In genomic region chr9:58174818-58175251, GRCm38 (mm10) we compare ENCODE assay signal across 10 mouse cellular contexts. TPM values are rescaled to one million over a fixed set of nuclear protein-coding genes. Genes with fewer than 3 reads are reported as not detected.
DNase-seq lines count a peak whose midpoint lies in the region; ATAC-seq and TF ChIP-seq lines count a peak whose summit lies in the region.
"Had no signal": no experiment of that assay in that cellular context is flagged by ENCODE, and none has a peak within 500 bp of the region (broad histone marks: within the 10 kb centered on the region; RNA-seq: fewer than 3 reads in every experiment).

No protein-coding gene starts in this region.

- no peaks in the 10 kb centered on the region for H3K27me3 ChIP-seq in midbrain, embryonic 13.5 days
- no peaks in the 10 kb centered on the region for H3K27me3 ChIP-seq in midbrain, embryonic 15.5 days (replicated peaks)
- H3K27me3 ChIP-seq in forebrain, postnatal 0 days (ENCODE audit: insufficient read depth, low read length) = no peaks in the 10 kb centered on the region

- TF ChIP-seq CTCF in forebrain, postnatal 0 days (IDR thresholded peaks at IDR 0.05; ENCODE audit: low read depth) = no peak

- H3K4me3 ChIP-seq in midbrain, embryonic 13.5 days (replicated peaks) = no peak overlapping the region
- H3K4me3 ChIP-seq in midbrain, embryonic 15.5 days = no peak overlapping the region
- no peak overlapping the region for H3K4me3 ChIP-seq in forebrain, postnatal 0 days (ENCODE audit: low read depth, low read length)

- no peak overlapping the region for H3K9ac ChIP-seq in midbrain, embryonic 13.5 days (replicated peaks)
- H3K9ac ChIP-seq in midbrain, embryonic 15.5 days = no peak overlapping the region
- H3K9ac ChIP-seq in forebrain, postnatal 0 days = no peak overlapping the region

- ATAC-seq in frontal cortex, adult (ENCODE audit: low TSS enrichment) = peak; percentile 75
- peak; percentile 62 for ATAC-seq in midbrain, embryonic 13.5 days
- ATAC-seq in midbrain, embryonic 15.5 days (replicated peaks) = no peak
- ATAC-seq in forebrain, postnatal 0 days = peak; percentile 44

- no peaks in the 10 kb centered on the region for H3K9me3 ChIP-seq in midbrain, embryonic 13.5 days
- no peaks in the 10 kb centered on the region for H3K9me3 ChIP-seq in midbrain, embryonic 15.5 days
- no peaks in the 10 kb centered on the region for H3K9me3 ChIP-seq in forebrain, postnatal 0 days (ENCODE audit: low read length)

- H3K27ac ChIP-seq in midbrain, embryonic 13.5 days = peak overlapping the region; percentile 39; the same call in 1 of the 2 replicates
- no peak overlapping the region for H3K27ac ChIP-seq in midbrain, embryonic 15.5 days
- peak overlapping the region; percentile 73; the same call in 1 of the 2 replicates for H3K27ac ChIP-seq in forebrain, postnatal 0 days (ENCODE audit: low read depth, low read length)

- WGBS in midbrain, embryonic 13.5 days = 33% methylated on average over 5 of the region's 5 CpGs
- 26% methylated on average over 5 of the region's 5 CpGs for WGBS in midbrain, embryonic 15.5 days
- WGBS in forebrain, postnatal 0 days = 15% methylated on average over 5 of the region's 5 CpGs

- no peak for DNase-seq in frontal cortex, postnatal 25 days (ENCODE audit: low spot score in 2 of 2)
- no peak for DNase-seq in forebrain, postnatal 0 days
- peak; percentile 72 for DNase-seq in retina, embryonic 14.5 days (ENCODE audit: low spot score)
- no peak for DNase-seq in ovary, postnatal 10 days (ENCODE audit: low spot score)
- no peak for DNase-seq in adipocyte (ENCODE audit: low spot score)

- peaks cover 9% of the 10 kb centered on the region; the same call in 1 of the 2 replicates for H3K4me1 ChIP-seq in midbrain, embryonic 13.5 days (replicated peaks)
- peaks cover 3% of the 10 kb centered on the region; the same call in 1 of the 2 replicates for H3K4me1 ChIP-seq in midbrain, embryonic 15.5 days
- H3K4me1 ChIP-seq in forebrain, postnatal 0 days (ENCODE audit: insufficient read depth) = peaks cover 13% of the 10 kb centered on the region; the same call in 1 of the 2 replicates

- no peak overlapping the region for H3K4me2 ChIP-seq in midbrain, embryonic 13.5 days (replicated peaks)
- H3K4me2 ChIP-seq in midbrain, embryonic 15.5 days = no peak overlapping the region
- no peak overlapping the region for H3K4me2 ChIP-seq in forebrain, postnatal 0 days (ENCODE audit: low read depth)
- H3K4me2 ChIP-seq: liver, embryonic 11.5 days had no signal

- no peaks in the 10 kb centered on the region for H3K36me3 ChIP-seq in midbrain, embryonic 13.5 days
- H3K36me3 ChIP-seq in midbrain, embryonic 15.5 days (replicated peaks) = no peaks in the 10 kb centered on the region
- H3K36me3 ChIP-seq in forebrain, postnatal 0 days (ENCODE audit: insufficient read depth) = no peaks in the 10 kb centered on the region

RNA-seq across cellular contexts. Expression of gene Islr, which starts 29.3 kb away (rescaled TPM):
- 21.4 and 25.3 TPM in 2 replicates for polyA plus RNA-seq in midbrain, embryonic 13.5 days (2015; fragmentation: Nextera tagmentation; extraction: Ambion mirVana)
- 36.1 and 46.9 TPM in 2 replicates for polyA plus RNA-seq in midbrain, embryonic 15.5 days (2015; fragmentation: Nextera tagmentation; extraction: Ambion mirVana)
- 31.0 and 45.8 TPM in 2 replicates for total RNA-seq in forebrain, postnatal 0 days (2014; rRNA removed)
- 27.4 and 32.2 TPM in 2 replicates for polyA plus RNA-seq in forebrain, postnatal 0 days (2015; fragmentation: Nextera tagmentation; extraction: Ambion mirVana)

RNA-seq across cellular contexts. Expression of gene Islr2, which starts 29.3 kb away (rescaled TPM):
- polyA plus RNA-seq in midbrain, embryonic 13.5 days (2015; fragmentation: Nextera tagmentation; extraction: Ambion mirVana) = 36.8 and 51.7 TPM in 2 replicates
- 44.4 and 55.1 TPM in 2 replicates for polyA plus RNA-seq in midbrain, embryonic 15.5 days (2015; fragmentation: Nextera tagmentation; extraction: Ambion mirVana)
- total RNA-seq in forebrain, postnatal 0 days (2014; rRNA removed) = 612 and 779 TPM in 2 replicates
- polyA plus RNA-seq in forebrain, postnatal 0 days (2015; fragmentation: Nextera tagmentation; extraction: Ambion mirVana) = 54.0 and 58.3 TPM in 2 replicates

RNA-seq across cellular contexts. Expression of gene Ccdc33, which starts 56.2 kb away (rescaled TPM):
- 0.73 and 0.80 TPM in 2 replicates for polyA plus RNA-seq in midbrain, embryonic 13.5 days (2015; fragmentation: Nextera tagmentation; extraction: Ambion mirVana)
- polyA plus RNA-seq in midbrain, embryonic 15.5 days (2015; fragmentation: Nextera tagmentation; extraction: Ambion mirVana) = 0.36 and 0.79 TPM in 2 replicates
- 0.38 and 3.0 TPM in 2 replicates for total RNA-seq in forebrain, postnatal 0 days (2014; rRNA removed)
- 1.1 and 1.5 TPM in 2 replicates for polyA plus RNA-seq in forebrain, postnatal 0 days (2015; fragmentation: Nextera tagmentation; extraction: Ambion mirVana)
- polyA plus RNA-seq: heart, postnatal 0 days; liver, embryonic 11.5 days had no signal
